Mouse (Mus musculus): ENCODE measurements around the gene Txn2. TPM values are rescaled to one million over a fixed set of nuclear protein-coding genes. Genes with fewer than 3 reads are reported as not detected.

Gene Txn2
- polyA plus RNA-seq, 1 experiment from 2014 or later, result 234 TPM

DNA sequence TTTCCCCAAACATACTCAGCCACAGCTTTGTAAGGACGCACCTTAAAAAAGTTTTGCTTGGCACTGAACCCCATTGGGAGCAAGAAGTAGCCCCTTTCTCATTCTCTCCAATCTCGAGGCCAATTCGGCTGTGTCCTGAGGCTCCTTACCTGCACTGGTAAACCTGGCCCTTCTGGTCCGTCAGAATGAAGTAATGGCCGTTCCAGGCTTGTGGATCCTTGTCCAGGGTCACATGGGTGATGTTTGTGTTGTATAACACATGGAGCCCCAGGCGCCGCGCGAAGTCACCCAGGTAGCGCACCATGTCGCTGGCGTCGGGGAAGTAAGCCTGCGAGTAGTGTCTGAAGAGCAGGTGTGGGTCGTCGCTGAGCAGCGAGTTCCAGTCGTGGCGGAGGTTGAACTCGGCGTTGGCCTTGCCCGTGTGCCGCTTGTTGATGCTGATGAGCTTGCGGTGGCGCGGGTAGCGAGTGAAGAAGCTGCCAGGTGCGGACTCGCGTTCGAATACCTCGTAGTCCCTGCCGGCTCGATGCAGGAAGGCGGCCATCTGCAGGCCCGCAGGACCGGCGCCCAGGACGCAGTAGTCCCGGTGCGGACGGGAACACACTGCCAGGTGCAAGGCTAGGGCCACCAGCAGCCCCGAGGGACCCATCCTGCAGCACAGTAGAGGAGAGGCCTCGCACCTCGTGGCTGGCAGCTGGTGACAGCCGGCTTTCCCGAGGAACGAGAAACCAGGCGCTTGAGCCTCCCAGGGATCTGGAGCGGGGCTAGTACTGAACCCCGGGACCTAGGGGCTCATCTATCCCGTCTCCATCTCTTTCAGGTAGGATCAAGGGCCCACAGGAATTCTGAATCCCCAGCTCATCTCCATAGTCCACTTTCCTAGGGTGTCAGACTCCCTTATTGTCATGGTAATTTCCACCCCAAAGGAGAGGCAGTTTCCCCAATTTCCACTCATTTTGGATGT lies 26.9 kb upstream of the Txn2 start:
- Histone ChIP-seq H3K27ac (peak overlapping the region; percentile 59), H3K27me3 (peaks cover 4% of the 10 kb centered on the region; the same call in 1 of the 2 replicates)
- ATAC-seq, result peak; percentile 61

DNA sequence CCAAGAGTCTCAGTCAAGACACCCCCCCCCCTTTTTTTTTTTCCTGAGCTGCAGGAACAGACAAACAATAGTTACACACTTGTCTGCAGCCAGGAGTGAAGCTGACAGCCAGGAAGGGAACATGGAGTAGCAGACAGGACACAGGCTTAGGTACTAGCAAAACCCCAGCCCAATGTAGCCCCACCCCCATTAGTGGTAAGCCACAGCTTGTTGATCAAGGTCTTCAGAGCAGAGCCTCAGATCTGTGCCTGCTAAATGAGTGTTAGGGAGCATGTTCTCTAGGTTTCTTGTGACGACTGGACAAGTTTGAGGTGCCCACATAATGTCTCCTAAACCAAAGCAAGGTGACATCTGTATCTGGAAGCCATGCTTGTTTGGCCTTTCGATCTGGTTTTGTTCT lies 25.6 kb upstream of the Txn2 start:
- no peak overlapping the region for H3K4me3 ChIP-seq
- H3K4me2 ChIP-seq, result peak overlapping the region; percentile 10; the same call in 1 of the 2 replicates
- H3K9me3 ChIP-seq (replicated peaks), result no peaks in the 10 kb centered on the region
- H3K36me3 ChIP-seq (ENCODE audit: poor library complexity, severe bottlenecking), result peaks cover 46% of the 10 kb centered on the region
- peaks cover 33% of the 10 kb centered on the region for H3K4me1 ChIP-seq
- H3K9ac ChIP-seq, result peak overlapping the region; percentile 37; the same call in 1 of the 2 replicates
- ATAC-seq, result no peak
- H3K27ac ChIP-seq, result no peak overlapping the region
- H3K27me3 ChIP-seq, result peaks cover 4% of the 10 kb centered on the region; the same call in 1 of the 2 replicates
- WGBS, result 86% methylated on average over 2 of the region's 2 CpGs

More for the DNA sequence above, 26.9 kb upstream of the Txn2 start:
- WGBS, result 10% methylated on average over 52 of the region's 52 CpGs
- peaks cover 33% of the 10 kb centered on the region for H3K4me1 ChIP-seq
- peak overlapping the region; percentile 70 for H3K9ac ChIP-seq
- H3K4me3 ChIP-seq, result peak overlapping the region; percentile 50
- peaks cover 48% of the 10 kb centered on the region for H3K36me3 ChIP-seq (ENCODE audit: poor library complexity, severe bottlenecking)
- no peaks in the 10 kb centered on the region for H3K9me3 ChIP-seq (replicated peaks)
- H3K4me2 ChIP-seq, result peak overlapping the region; percentile 87

DNA sequence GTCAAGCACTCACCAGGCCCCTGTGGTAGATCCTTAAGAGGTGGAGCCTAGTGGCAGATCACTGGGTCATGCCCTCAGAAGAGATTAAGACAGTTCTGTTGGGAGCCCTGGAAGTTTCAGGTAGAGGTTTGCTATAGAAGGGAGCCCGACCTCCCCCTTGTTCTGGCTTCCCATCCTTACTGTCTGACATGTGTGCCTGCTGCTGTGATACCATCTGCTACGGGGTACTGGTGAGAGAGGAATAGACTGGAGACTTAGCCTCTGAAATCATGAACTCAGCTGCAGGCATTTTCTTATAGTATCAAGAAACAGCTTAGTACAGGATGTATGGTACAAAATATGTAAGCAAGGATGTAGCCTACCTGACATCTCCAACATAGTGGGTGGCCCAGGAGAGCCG lies 24.1 kb upstream of the Txn2 start:
- Histone ChIP-seq H3K27me3 (peaks cover 4% of the 10 kb centered on the region; the same call in 1 of the 2 replicates), H3K9ac (no peak overlapping the region), H3K9me3 (replicated peaks) (no peaks in the 10 kb centered on the region), H3K27ac (no peak overlapping the region), H3K4me1 (peaks cover 33% of the 10 kb centered on the region), H3K4me3 (no peak overlapping the region), H3K4me2 (no peak overlapping the region), H3K36me3 (ENCODE audit: poor library complexity, severe bottlenecking) (peaks cover 41% of the 10 kb centered on the region)
- no peak for ATAC-seq
- 91% methylated on average over 3 of the region's 3 CpGs for WGBS

GRCm38 (mm10) chr15:77949061-77949460 lies 20.3 kb upstream of the Txn2 start:
- 87% methylated on average over 7 of the region's 7 CpGs for WGBS

DNA sequence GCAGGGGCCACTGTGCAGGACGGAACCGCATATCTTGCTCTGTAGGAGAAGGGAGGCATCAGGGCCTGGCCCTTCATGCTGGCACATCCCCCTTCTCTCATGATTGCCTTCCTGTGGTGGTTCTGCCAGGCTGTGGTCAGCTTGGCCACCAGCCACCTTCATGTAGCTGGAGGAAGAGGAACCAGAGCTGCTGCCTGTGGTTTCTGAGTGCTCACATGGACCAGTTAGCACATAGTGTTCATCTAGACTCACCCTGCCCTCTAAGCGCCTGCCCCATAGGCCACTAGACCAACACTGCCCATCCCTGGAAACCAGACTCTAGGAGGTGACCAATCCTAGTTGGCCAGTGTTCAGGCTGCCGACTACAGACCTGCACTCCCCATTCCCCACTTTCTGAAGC lies 16.9 kb upstream of the Txn2 start:
- no peaks in the 10 kb centered on the region for H3K4me1 ChIP-seq
- no peak overlapping the region for H3K27ac ChIP-seq
- no peaks in the 10 kb centered on the region for H3K9me3 ChIP-seq (replicated peaks)
- 93% methylated on average over 4 of the region's 4 CpGs for WGBS
- H3K36me3 ChIP-seq (ENCODE audit: poor library complexity, severe bottlenecking), result peaks cover 86% of the 10 kb centered on the region
- no peak for ATAC-seq
- H3K9ac ChIP-seq, result no peak overlapping the region
- no peak overlapping the region for H3K4me3 ChIP-seq
- H3K27me3 ChIP-seq, result no peaks in the 10 kb centered on the region
- no peak overlapping the region for H3K4me2 ChIP-seq

More at GRCm38 (mm10) chr15:77949061-77949460, 20.3 kb upstream of the Txn2 start:
- ATAC-seq, result no peak
- Histone ChIP-seq H3K9ac (no peak overlapping the region), H3K27me3 (no peaks in the 10 kb centered on the region), H3K4me1 (peaks cover 6% of the 10 kb centered on the region; the same call in 1 of the 2 replicates), H3K27ac (no peak overlapping the region), H3K4me3 (no peak overlapping the region), H3K4me2 (no peak overlapping the region), H3K36me3 (ENCODE audit: poor library complexity, severe bottlenecking) (peaks cover 80% of the 10 kb centered on the region), H3K9me3 (replicated peaks) (no peaks in the 10 kb centered on the region)

DNA sequence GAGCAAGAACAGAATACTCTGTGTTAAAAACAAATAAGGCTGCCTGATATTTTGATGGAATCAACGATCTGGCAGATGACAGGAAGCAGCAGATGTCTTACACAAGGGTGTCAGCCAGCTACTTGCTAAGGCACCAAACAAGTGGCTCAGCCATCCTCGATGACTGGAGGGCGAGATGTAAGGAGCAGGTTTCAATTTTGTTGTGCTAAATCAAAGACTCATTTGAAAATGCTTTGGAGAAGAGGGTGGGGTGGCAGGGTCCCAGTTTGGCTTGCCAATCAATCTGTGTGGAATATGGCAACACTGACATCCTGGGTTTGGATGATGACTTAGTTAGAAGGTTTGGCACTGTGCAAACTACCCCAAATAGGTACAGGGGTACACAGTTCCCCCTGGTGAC lies 12.8 kb upstream of the Txn2 start:
- Histone ChIP-seq H3K27ac (no peak overlapping the region), H3K4me1 (no peaks in the 10 kb centered on the region), H3K27me3 (no peaks in the 10 kb centered on the region), H3K4me2 (no peak overlapping the region), H3K9ac (no peak overlapping the region), H3K36me3 (ENCODE audit: poor library complexity, severe bottlenecking) (peaks cover 52% of the 10 kb centered on the region), H3K9me3 (replicated peaks) (no peaks in the 10 kb centered on the region), H3K4me3 (no peak overlapping the region)
- 82% methylated on average over 3 of the region's 3 CpGs for WGBS
- peak; percentile 55; the same call in 1 of the 2 replicates for ATAC-seq

- Histone ChIP-seq H3K4me1 (peaks cover 13% of the 10 kb centered on the region), H3K27ac (no peak overlapping the region), H3K4me3 (no peak overlapping the region), H3K4me2 (no peak overlapping the region), H3K9me3 (replicated peaks) (no peaks in the 10 kb centered on the region), H3K27me3 (no peaks in the 10 kb centered on the region), H3K9ac (no peak overlapping the region), H3K36me3 (ENCODE audit: poor library complexity, severe bottlenecking) (peaks cover 21% of the 10 kb centered on the region)
- no peak for ATAC-seq
- WGBS, result 86% methylated on average over 5 of the region's 5 CpGs
Observed at GRCm38 (mm10) chr15:77938516-77938915, 9.7 kb upstream of the Txn2 start.

- H3K4me3 ChIP-seq, result no peak overlapping the region
- 76% methylated on average over 14 of the region's 14 CpGs for WGBS
- no peaks in the 10 kb centered on the region for H3K36me3 ChIP-seq (ENCODE audit: poor library complexity, severe bottlenecking)
- H3K27me3 ChIP-seq, result no peaks in the 10 kb centered on the region
- no peak overlapping the region for H3K4me2 ChIP-seq
- no peak overlapping the region for H3K27ac ChIP-seq
- H3K9ac ChIP-seq, result no peak overlapping the region
- H3K4me1 ChIP-seq, result peaks cover 15% of the 10 kb centered on the region
- peak; percentile 67; the same call in 1 of the 2 replicates for ATAC-seq
- no peaks in the 10 kb centered on the region for H3K9me3 ChIP-seq (replicated peaks)
Observed at GRCm38 (mm10) chr15:77935673-77936375, 7.0 kb upstream of the Txn2 start.

DNA sequence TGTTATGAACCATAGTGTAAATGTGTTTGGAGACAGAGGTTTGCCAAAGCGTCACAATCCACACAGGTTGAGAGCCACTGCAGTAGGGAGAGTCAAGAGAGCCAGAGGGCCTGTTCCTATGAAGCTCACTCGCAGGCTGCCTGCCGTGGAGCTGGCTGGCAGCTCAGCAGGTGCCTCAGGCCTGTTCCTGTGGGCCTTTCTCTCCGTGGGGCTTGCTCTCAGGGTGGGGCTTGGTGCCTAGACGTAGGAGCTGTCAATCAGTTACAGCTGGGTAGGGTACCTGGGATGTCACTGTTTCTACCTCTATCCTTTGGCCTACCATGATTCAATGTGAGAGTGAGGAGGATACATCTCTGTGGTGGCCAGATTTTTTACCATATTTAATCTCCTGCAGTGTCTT lies 6.2 kb upstream of the Txn2 start:
- Histone ChIP-seq H3K4me1 (peaks cover 16% of the 10 kb centered on the region), H3K27me3 (no peaks in the 10 kb centered on the region), H3K4me2 (no peak overlapping the region), H3K9me3 (replicated peaks) (no peaks in the 10 kb centered on the region), H3K4me3 (no peak overlapping the region), H3K9ac (no peak overlapping the region), H3K36me3 (ENCODE audit: poor library complexity, severe bottlenecking) (no peaks in the 10 kb centered on the region), H3K27ac (peak overlapping the region; percentile 19; the same call in 1 of the 2 replicates)
- ATAC-seq, result no peak; the same call in 1 of the 2 replicates
- 65% methylated on average over 5 of the region's 5 CpGs for WGBS

GRCm38 (mm10) chr15:77934326-77934725 lies 5.5 kb upstream of the Txn2 start:
- no peak for ATAC-seq
- no peaks in the 10 kb centered on the region for H3K36me3 ChIP-seq (ENCODE audit: poor library complexity, severe bottlenecking)
- WGBS, result 83% methylated on average over 11 of the region's 11 CpGs
- no peaks in the 10 kb centered on the region for H3K9me3 ChIP-seq (replicated peaks)
- peak overlapping the region; percentile 49 for H3K9ac ChIP-seq
- peaks cover 23% of the 10 kb centered on the region for H3K4me1 ChIP-seq
- H3K4me3 ChIP-seq, result no peak overlapping the region
- H3K4me2 ChIP-seq, result no peak overlapping the region
- H3K27ac ChIP-seq, result no peak overlapping the region
- no peaks in the 10 kb centered on the region for H3K27me3 ChIP-seq

DNA sequence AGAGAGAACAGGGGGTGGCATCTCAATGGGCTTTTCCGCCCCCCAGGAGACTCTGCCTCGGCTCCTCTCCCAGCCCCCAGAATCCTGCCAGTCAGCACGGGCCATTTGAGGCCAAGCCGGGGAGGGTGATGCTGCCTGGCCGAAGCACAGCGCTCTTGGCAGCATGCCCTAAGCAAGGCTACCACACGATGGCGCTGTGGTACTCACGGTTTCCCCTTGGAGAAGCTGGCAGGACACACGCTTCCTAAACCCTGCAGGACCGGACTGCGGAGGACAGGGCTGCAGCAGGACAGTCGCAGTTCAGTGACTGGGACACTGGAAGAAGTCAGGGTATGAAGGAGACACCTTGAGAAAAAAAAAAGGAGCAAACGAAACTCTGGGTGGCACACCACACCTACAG lies 5.0 kb upstream of the Txn2 start:
- H3K27ac ChIP-seq, result no peak overlapping the region

DNA sequence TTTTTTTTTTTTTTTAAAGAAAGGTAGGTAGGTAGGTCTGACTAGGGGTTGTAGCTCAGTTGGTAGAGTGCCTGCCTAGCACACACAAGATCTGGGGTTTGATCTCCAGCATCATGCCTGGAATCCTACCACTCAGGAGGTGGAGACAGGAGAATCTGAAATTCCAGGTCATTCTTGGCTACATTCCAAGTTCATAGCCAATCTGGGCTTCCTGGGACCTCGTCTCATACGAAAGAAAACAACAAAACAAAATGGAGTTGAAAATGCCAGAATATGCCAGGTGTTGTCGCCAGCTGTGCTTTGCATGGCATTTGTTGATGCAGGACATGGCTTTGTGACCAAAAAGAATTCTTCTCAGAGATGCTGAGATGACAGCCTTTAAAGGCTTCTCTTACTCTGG lies 4.4 kb upstream of the Txn2 start:
- H3K27ac ChIP-seq, result no peak overlapping the region
- no peak overlapping the region for H3K9ac ChIP-seq
- no peak for ATAC-seq
- H3K4me2 ChIP-seq, result peak overlapping the region; percentile 43; the same call in 1 of the 2 replicates
- 62% methylated on average over 3 of the region's 3 CpGs for WGBS
- no peak overlapping the region for H3K4me3 ChIP-seq
- peaks cover 25% of the 10 kb centered on the region for H3K4me1 ChIP-seq
- no peaks in the 10 kb centered on the region for H3K36me3 ChIP-seq (ENCODE audit: poor library complexity, severe bottlenecking)
- no peaks in the 10 kb centered on the region for H3K27me3 ChIP-seq
- H3K9me3 ChIP-seq (replicated peaks), result no peaks in the 10 kb centered on the region

More for the DNA sequence above, 5.0 kb upstream of the Txn2 start:
- peak overlapping the region; percentile 49 for H3K9ac ChIP-seq
- no peaks in the 10 kb centered on the region for H3K9me3 ChIP-seq (replicated peaks)
- 0 out of 2 replicates have a peak overlapping the region, but pooled peaks have one; percentile 1 for H3K4me3 ChIP-seq
- no peaks in the 10 kb centered on the region for H3K27me3 ChIP-seq
- ATAC-seq, result peak; percentile 13; the same call in 1 of the 2 replicates
- WGBS, result under 1% methylated on average over 14 of the region's 14 CpGs
- H3K36me3 ChIP-seq (ENCODE audit: poor library complexity, severe bottlenecking), result no peaks in the 10 kb centered on the region
- H3K4me2 ChIP-seq, result peak overlapping the region; percentile 43
- H3K4me1 ChIP-seq, result peaks cover 24% of the 10 kb centered on the region

Measured in forebrain, embryonic 13.5 days (tissue).